Mouse (Mus musculus): ENCODE measurements at regions not wholly inside any gene's neighbourhood (a gene's known extent, or its start where the extent isn't known, plus 50 kb on each side); places are given as distances from the start of the nearest gene placed in this dataset.

- no peak for DNase-seq (ENCODE audit: extremely low read depth, low read depth)
Measured at GRCm38 (mm10) chr13:80798863-80799817, 84.0 kb upstream of the Arrdc3 start.

- DNase-seq (ENCODE audit: extremely low read depth, low read depth): peak; percentile 36
Measured at GRCm38 (mm10) chr13:80806172-80806571, 77.0 kb upstream of the Arrdc3 start.

- no peak for DNase-seq (ENCODE audit: extremely low read depth, low read depth)
Measured at GRCm38 (mm10) chr13:80827037-80827471, 56.1 kb upstream of the Arrdc3 start.

All from MEL-GATA-1-ER (cell line).